Mouse (Mus musculus) neural tube, embryonic 13.5 days (tissue): ENCODE measurements around the gene Myl12a. TPM values are rescaled to one million over a fixed set of nuclear protein-coding genes. Genes with fewer than 3 reads are reported as not detected.

ENCODE experiments used
- ATAC-seq: fragments of 200-750 bp; cut with Nextera tagmentation; 2 replicates; pipeline ENCODE4 v1.8.0; 2017; ENCODE audit warnings: low read depth, mild to moderate bottlenecking, moderate TSS enrichment, moderate library complexity
- H3K27ac ChIP-seq: fragments of 300-500 bp; sonication (generic); replicated peaks from 2 replicates; pipeline ENCODE4 v1.5.1; 2015; ENCODE audit warnings: moderate library complexity, mild to moderate bottlenecking, inconsistent platforms
- H3K27me3 ChIP-seq: fragments of 300-500 bp; sonication (generic); 2 replicates; pipeline ENCODE4 v1.6.1; 2015; ENCODE audit warnings: mild to moderate bottlenecking, inconsistent platforms
- H3K36me3 ChIP-seq: fragments of 300-500 bp; sonication (generic); 2 replicates; pipeline ENCODE4 v1.6.1; 2015; ENCODE audit warnings: mild to moderate bottlenecking, inconsistent platforms
- H3K4me1 ChIP-seq: fragments of 300-500 bp; sonication (generic); replicated peaks from 2 replicates; pipeline ENCODE4 v1.6.1; 2015; ENCODE audit warnings: inconsistent platforms
- H3K4me2 ChIP-seq: fragments of 300-500 bp; sonication (generic); 2 replicates; pipeline ENCODE4 v1.6.1; 2015; ENCODE audit warnings: inconsistent platforms, mild to moderate bottlenecking, moderate library complexity
- H3K4me3 ChIP-seq: fragments of 300-500 bp; sonication (generic); 2 replicates; pipeline ENCODE4 v1.5.1; 2015; ENCODE audit warnings: mild to moderate bottlenecking, inconsistent platforms
- H3K9ac ChIP-seq: fragments of 300-500 bp; sonication (generic); 2 replicates; pipeline ENCODE4 v1.6.1; 2015; ENCODE audit warnings: moderate library complexity, mild to moderate bottlenecking, inconsistent platforms
- H3K9me3 ChIP-seq: fragments of 300-500 bp; sonication (generic); 2 replicates; pipeline ENCODE4 v1.6.1; 2016; ENCODE audit warnings: inconsistent platforms
- WGBS: fragments of 180-500 bp; shearing (Covaris S2); methylation state at CpG from one replicate; pipeline ENCODE4 v1.1.7; 2015; 5-methylcytosine and 5-hydroxymethylcytosine counted together
- polyA plus RNA-seq: library from polyadenylated mRNA; unstranded; fragments of >200 nt; fragmentation: Nextera tagmentation; extraction: Ambion mirVana; gene quantifications from 2 replicates; pipeline ENCODE4 v1.2.1, GENCODE M21; 2015

Myl12a gene
- polyA plus RNA-seq, 1 experiment from 2014 or later: 171 TPM

DNA sequence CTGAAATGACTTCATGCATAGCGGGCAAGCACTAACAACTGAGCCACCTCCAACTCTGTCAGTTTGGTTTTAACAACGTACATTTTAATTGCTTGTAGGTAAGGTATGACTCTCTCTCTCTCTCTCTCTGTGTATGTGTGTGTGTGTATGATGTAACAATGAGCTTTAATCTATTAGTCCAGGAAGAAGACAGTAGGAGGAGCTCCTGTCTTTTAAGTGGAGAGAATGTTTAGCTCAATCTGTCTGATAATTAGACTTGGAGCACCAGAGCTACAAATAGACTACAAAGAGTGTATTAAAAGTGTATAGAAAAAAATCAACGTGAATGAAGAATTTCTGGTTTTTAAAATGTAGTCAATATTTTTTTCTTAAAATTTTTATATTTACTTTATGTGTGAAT, 6.0 kb upstream of the Myl12a start:
- Histone ChIP-seq H3K27me3 (no peaks in the 10 kb centered on the region), H3K36me3 (no peaks in the 10 kb centered on the region), H3K9ac (no peak overlapping the region), H3K9me3 (no peaks in the 10 kb centered on the region), H3K4me3 (no peak overlapping the region), H3K4me2 (no peak overlapping the region), H3K4me1 (no peaks in the 10 kb centered on the region), H3K27ac (no peak overlapping the region)
- ATAC-seq: no peak
- 89% methylated on average over 3 of the region's 3 CpGs for WGBS

DNA sequence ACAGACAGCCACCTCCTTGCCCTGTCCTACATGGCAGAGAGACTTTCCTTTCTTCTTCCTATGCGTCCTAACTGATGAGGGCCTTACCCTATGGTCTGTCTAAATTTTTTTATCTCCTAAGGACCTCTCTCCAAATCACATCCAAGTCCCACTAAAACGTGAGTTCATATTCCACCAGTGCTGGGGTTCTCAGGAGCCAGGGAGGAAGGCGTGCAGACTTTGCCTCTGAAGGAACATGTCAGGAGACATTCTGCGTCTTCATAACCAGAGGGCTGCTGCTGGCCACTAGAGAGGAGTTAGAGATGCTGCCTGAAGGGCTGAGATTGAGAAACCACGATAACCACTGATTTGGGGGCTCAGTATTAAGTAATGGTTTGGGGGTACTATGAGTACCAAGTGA, 4.3 kb upstream of the Myl12a start:
- H3K9ac ChIP-seq: no peak overlapping the region
- peaks cover 9% of the 10 kb centered on the region; the same call in 1 of the 2 replicates for H3K4me1 ChIP-seq
- H3K27me3 ChIP-seq: no peaks in the 10 kb centered on the region
- no peak overlapping the region for H3K4me2 ChIP-seq
- H3K27ac ChIP-seq: no peak overlapping the region
- WGBS: 87% methylated on average over 5 of the region's 5 CpGs
- H3K9me3 ChIP-seq: no peaks in the 10 kb centered on the region
- no peaks in the 10 kb centered on the region for H3K36me3 ChIP-seq
- no peak for ATAC-seq
- H3K4me3 ChIP-seq: no peak overlapping the region

DNA sequence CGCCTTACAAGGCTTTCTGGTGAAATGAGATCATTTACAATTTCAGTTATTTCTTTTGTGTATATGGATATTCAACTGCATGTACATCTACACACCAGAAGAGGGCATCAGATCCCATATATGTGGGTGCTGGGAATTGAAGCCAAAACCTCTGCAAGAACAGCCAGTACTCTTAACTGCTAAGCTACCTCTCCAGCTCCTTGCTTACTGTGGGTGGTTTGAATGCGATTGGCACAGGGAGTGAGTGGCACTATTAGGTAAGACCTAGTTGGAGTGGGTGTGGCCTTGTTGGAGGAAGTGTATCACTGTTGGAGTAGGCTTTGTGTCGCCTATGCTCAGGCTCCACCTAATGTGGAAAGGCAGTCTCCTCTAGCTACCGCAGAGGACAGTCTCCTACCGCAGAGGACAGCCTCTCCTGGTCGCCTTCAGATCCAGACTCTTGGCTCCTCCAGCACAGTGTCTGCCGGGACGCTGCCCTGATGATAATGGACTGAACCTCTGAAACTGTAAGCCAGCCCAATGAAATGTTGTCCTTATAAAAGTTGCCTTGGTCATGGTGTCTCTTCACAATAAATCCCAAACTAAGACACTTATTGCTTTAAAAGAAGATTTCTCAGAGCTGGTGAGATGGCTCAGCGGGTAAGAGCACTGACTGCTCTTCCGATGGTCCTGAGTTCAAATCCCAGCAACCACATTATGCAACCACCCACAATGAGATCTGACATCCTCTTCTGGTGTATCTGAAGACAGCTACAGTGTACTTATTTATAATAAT, 1.7 kb upstream of the Myl12a start:
- Histone ChIP-seq H3K9me3 (no peaks in the 10 kb centered on the region), H3K4me3 (no peak overlapping the region), H3K4me1 (peaks cover 25% of the 10 kb centered on the region), H3K4me2 (no peak overlapping the region), H3K27ac (no peak overlapping the region), H3K36me3 (no peaks in the 10 kb centered on the region), H3K9ac (no peak overlapping the region), H3K27me3 (no peaks in the 10 kb centered on the region)
- ATAC-seq: no peak
- WGBS: 92% methylated on average over 10 of the region's 10 CpGs

DNA sequence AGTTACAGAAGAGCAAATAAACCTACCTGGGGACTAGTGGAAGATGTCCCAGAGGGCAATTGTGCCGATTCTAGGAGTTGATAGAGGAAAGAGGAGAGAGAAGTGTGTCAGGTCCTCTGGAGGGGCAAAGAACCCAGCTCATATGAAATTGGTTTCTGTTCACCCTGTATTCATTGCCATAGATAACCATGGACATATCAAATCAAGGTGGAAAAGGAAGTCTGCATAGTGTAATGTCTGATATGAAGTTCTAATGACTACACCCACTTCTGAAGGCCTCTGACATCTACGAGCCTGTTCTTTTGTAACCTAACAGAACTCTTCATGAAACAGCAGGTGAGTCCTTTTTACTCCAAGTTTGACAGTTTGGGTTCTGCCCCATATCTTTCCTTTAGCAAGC, 1.0 kb upstream of the Myl12a start:
- H3K27ac ChIP-seq: no peak overlapping the region
- H3K9ac ChIP-seq: no peak overlapping the region
- H3K4me2 ChIP-seq: no peak overlapping the region
- H3K9me3 ChIP-seq: no peaks in the 10 kb centered on the region
- WGBS: 86% methylated on average over 2 of the region's 2 CpGs
- no peak overlapping the region for H3K4me3 ChIP-seq
- no peaks in the 10 kb centered on the region for H3K36me3 ChIP-seq
- H3K4me1 ChIP-seq: peaks cover 28% of the 10 kb centered on the region
- H3K27me3 ChIP-seq: no peaks in the 10 kb centered on the region
- ATAC-seq: no peak

DNA sequence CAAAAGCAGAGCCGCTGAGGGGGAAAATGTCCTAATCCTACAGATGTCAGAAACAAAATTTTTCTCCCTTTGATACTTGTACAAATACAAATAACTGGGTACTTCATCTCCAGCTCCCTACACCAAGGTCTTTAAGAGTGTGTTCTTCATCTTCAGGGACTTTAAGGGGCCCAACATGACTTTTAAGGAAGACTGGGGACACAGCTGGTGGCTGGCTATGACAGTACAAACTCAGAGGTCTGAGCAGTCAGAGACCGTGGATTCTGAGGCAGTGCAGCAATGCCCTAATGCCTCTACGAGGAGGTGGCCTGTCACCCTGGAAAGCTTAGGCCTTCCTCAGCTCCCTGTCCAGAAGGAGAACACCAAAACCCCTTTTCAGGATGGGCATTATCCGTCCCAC, 434 bp upstream of the Myl12a start:
- WGBS: 64% methylated on average over 4 of the region's 4 CpGs
- Histone ChIP-seq H3K4me2 (peak overlapping the region; percentile 79), H3K36me3 (no peaks in the 10 kb centered on the region), H3K9ac (peak overlapping the region; percentile 80; the same call in 1 of the 2 replicates), H3K27me3 (no peaks in the 10 kb centered on the region), H3K9me3 (no peaks in the 10 kb centered on the region), H3K27ac (peak overlapping the region; percentile 98), H3K4me1 (peaks cover 28% of the 10 kb centered on the region), H3K4me3 (no peak overlapping the region)
- no peak for ATAC-seq

DNA sequence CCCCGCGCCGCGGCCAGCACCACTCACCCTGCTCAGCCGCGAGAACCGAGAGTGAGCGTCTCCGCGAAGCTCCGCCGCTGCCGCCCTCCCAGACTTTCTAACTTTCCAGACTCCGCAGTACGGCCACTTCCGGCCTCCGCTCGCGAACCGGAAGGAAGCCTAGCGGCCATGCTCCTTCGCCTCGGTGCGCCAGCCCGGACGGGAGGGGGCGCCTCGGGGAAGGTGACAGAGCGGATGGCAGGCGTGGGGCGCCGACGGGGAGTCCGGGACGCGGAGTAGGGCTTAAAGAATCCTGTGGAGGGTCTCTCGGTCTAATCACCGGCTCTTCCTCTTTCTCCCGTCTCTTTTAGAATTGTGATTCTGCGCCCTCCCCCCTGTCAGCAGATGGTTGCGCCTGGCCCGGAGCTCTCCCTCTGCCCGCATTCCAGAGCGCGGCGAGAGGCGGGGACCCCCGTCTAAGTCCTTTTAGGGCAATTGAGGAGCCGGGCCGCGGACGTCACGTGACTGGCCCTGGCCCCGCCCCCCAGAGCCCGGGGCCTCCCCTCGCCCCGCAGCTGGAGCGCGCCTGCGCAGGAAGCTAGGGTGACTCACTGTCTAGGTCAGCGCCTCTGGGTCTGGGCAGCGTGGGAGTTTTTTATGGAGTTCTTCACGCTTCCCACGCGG, 466 bp downstream of the Myl12a start, which contains the start of gene Myom1:
Gene Myom1, plus strand, starts transcription at position 553 of the 663 bp plus-strand sequence.
- H3K9me3 ChIP-seq: no peaks in the 10 kb centered on the region
- H3K36me3 ChIP-seq: no peaks in the 10 kb centered on the region
- peak within 1 kb of the TSS; percentile 98 for H3K27ac ChIP-seq
- peak within 1 kb of the TSS; percentile 79 for H3K4me2 ChIP-seq
- H3K9ac ChIP-seq: peak within 1 kb of the TSS; percentile 80
- H3K4me3 ChIP-seq: peak within 1 kb of the TSS; percentile 91
- WGBS: under 1% methylated on average over 65 of the region's 65 CpGs
- H3K4me1 ChIP-seq: peaks cover 28% of the 10 kb centered on the region
- peak; percentile 97 for ATAC-seq
- H3K27me3 ChIP-seq: no peaks in the 10 kb centered on the region

DNA sequence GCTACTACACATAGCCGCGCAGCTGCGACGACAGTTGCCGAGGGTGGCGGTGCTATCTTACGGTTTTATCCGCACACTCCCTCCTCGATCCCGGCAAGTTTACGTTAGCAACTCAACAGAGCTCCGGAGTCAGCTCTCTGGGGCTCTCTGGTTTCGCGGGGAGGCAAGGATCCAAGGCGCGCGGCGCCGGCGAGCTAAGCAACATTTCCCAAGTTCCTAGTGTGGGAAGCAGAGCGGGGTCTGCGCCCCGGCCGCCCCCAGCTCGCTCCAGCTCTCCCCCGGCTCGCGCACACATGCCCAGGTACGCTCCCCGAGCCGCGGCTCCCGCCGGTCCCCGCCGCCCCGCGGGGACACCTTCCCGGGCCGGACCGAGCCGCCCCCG, 988 bp downstream of the Myl12a start:
- ATAC-seq: peak; percentile 72
- Histone ChIP-seq H3K4me2 (peak overlapping the region; percentile 79), H3K4me1 (peaks cover 28% of the 10 kb centered on the region), H3K27me3 (no peaks in the 10 kb centered on the region), H3K4me3 (peak overlapping the region; percentile 91), H3K36me3 (no peaks in the 10 kb centered on the region), H3K9ac (peak overlapping the region; percentile 80), H3K27ac (peak overlapping the region; percentile 98), H3K9me3 (no peaks in the 10 kb centered on the region)
- under 1% methylated on average over 41 of the region's 43 CpGs for WGBS

DNA sequence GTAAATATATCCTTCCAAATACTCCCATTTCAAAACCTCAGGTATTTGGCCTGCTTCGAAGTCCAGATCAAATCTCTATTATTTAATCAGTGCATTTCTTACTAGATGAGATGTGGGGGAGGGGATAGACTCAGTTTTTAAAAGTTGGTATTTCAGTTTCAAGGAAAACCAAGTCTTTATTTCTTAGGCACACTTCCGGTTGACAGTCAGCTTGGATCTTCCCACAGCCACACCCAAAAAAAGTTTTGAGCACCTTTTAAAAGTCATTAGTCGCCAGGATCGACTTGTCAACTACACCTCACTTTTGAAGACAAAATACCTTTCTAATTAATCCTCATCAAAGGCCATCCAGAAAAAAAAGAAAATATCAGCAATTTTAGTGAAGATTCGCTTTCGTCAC, 1.6 kb downstream of the Myl12a start:
- Histone ChIP-seq H3K9me3 (no peaks in the 10 kb centered on the region), H3K27me3 (no peaks in the 10 kb centered on the region), H3K9ac (peak overlapping the region; percentile 80), H3K36me3 (peaks cover 4% of the 10 kb centered on the region), H3K4me1 (peaks cover 28% of the 10 kb centered on the region), H3K4me2 (peak overlapping the region; percentile 79), H3K4me3 (peak overlapping the region; percentile 91), H3K27ac (no peak overlapping the region)
- ATAC-seq: no peak
- 18% methylated on average over 6 of the region's 6 CpGs for WGBS

DNA sequence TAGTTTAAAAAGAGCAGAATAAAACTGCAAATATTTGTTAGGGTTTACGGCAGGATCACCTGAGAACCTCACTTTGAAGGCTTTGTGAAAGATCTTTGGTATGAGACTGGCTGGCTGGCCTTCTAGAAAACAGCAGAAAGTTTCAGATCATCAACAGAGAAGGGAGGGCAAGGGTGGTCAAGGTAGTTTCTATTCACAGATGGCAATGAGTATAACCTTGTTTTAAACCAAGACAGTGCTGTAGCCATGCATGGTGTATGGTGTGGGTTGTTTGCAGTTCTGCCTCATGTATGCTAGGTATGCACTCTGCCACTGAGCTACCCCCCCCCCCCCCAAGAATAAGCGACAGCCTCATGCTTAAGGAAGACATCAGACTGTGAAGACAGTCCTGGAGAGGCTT, 2.4 kb downstream of the Myl12a start:
- Histone ChIP-seq H3K4me1 (peaks cover 28% of the 10 kb centered on the region), H3K27ac (no peak overlapping the region), H3K36me3 (peaks cover 11% of the 10 kb centered on the region), H3K4me3 (peak overlapping the region; percentile 6), H3K9ac (no peak overlapping the region), H3K27me3 (no peaks in the 10 kb centered on the region), H3K9me3 (no peaks in the 10 kb centered on the region), H3K4me2 (peak overlapping the region; percentile 79)
- 80% methylated on average over 2 of the region's 2 CpGs for WGBS
- no peak for ATAC-seq

DNA sequence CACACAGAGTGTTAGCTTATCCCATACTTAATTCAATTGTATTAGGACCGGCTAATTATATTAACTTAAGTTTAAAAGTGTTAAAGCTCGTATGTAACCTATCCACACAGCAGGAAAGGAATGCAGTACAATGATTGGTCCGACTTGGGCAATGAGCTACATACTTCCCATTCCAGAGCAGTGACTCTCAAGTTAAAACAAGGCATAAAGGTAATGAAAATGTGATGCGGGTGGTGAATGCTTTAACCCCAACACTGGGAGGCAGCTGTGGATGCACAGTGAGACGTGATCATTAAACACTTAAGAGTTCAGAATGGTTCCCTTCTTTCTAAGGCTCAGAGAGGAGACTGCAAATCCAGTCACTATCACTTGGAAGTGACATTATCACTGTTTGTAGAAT, 3.5 kb downstream of the Myl12a start:
- no peaks in the 10 kb centered on the region for H3K27me3 ChIP-seq
- no peak overlapping the region for H3K4me3 ChIP-seq
- H3K4me1 ChIP-seq: peaks cover 28% of the 10 kb centered on the region
- H3K36me3 ChIP-seq: peaks cover 18% of the 10 kb centered on the region
- H3K9me3 ChIP-seq: no peaks in the 10 kb centered on the region
- H3K27ac ChIP-seq: no peak overlapping the region
- H3K9ac ChIP-seq: no peak overlapping the region
- ATAC-seq: no peak
- H3K4me2 ChIP-seq: no peak overlapping the region
- WGBS: 62% methylated on average over 5 of the region's 5 CpGs

DNA sequence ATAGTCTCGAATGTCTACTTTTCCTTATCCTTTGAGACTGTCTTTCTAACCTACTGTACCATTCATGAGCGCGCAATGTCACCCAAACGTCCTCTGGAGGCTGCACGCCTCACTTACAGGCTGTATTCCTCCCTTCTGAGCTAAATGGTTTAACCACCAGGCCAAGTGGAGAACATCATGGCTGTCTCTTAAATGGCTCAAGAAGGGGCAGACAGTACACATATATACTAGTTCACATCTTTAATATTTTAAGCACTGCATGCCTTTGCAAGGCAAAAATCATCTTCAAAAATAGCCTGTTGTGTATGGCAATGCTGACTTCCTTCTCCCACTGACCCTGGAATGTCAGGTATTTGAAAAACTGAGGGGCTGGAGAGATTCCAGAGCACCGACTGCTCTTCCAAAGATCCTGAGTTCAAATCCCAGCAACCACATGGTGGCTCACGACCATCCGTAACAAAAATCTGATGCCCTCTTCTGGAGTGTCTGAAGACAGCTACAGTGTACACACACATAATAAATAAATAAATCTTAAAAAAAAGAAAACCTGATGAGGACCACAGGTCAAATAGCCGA, 4.2 kb downstream of the Myl12a start:
- Histone ChIP-seq H3K9me3 (no peaks in the 10 kb centered on the region), H3K36me3 (peaks cover 25% of the 10 kb centered on the region), H3K4me1 (peaks cover 27% of the 10 kb centered on the region), H3K27ac (no peak overlapping the region), H3K4me2 (no peak overlapping the region), H3K27me3 (no peaks in the 10 kb centered on the region), H3K4me3 (no peak overlapping the region), H3K9ac (no peak overlapping the region)
- WGBS: 86% methylated on average over 9 of the region's 9 CpGs
- no peak for ATAC-seq

DNA sequence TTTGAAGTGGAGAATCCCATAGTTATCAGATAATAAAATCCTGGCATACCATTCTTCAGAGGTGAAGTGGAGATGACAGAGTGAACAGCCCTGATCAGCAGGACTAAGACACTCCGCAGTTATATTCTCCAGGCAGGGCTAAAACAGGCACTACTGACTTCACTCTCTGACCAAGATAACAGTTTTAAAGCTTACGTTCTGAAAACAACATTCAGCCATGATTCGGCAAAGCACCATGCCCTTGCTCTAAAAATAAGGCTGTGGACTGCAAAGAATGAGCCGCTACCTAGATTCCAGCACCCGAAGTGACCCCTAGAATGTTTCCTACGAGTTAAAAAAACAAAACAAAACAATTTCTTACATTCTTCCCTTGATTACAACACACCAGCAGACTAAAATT, 4.8 kb downstream of the Myl12a start:
- Histone ChIP-seq H3K9ac (no peak overlapping the region), H3K36me3 (peaks cover 30% of the 10 kb centered on the region), H3K4me2 (no peak overlapping the region), H3K4me3 (no peak overlapping the region), H3K4me1 (peaks cover 20% of the 10 kb centered on the region), H3K27ac (no peak overlapping the region), H3K9me3 (no peaks in the 10 kb centered on the region), H3K27me3 (no peaks in the 10 kb centered on the region)
- no peak for ATAC-seq
- WGBS: 85% methylated on average over 6 of the region's 6 CpGs
